Mouse (Mus musculus): Measurements from ENCODE around the gene Alox5. TPM values are rescaled to one million over a fixed set of nuclear protein-coding genes. Genes with fewer than 3 reads are reported as not detected.
A peak's percentile ranks its signal among the peaks of the same experiment; 100 is the strongest.
"Not testable (repeated sequence)": the region's sequence is repeated elsewhere in the genome, so short reads cannot be mapped to it uniquely, and the experiment has no call there.

Gene Alox5
- polyA plus RNA-seq (2015; fragmentation: Nextera tagmentation; extraction: Ambion mirVana) = 2.3 and 2.4 TPM in 2 replicates

- 3% methylated on average over 43 of the region's 43 CpGs for WGBS
- Histone ChIP-seq H3K36me3 (no peaks in the 10 kb centered on the region), H3K4me1 (replicated peaks) (peaks cover 9% of the 10 kb centered on the region), H3K4me3 (peak within 1 kb of the TSS; percentile 50), H3K9me3 (replicated peaks) (no peaks in the 10 kb centered on the region), H3K9ac (peak within 1 kb of the TSS; percentile 41), H3K27me3 (peaks cover 36% of the 10 kb centered on the region), H3K4me2 (peak within 1 kb of the TSS; percentile 83), H3K27ac (no peak within 1 kb of the TSS)
- 0 out of 2 replicates have a peak, but pooled peaks have one; percentile 53 for ATAC-seq (replicated peaks; ENCODE audit: insufficient number of reproducible peaks, insufficient read depth, low FRiP score, low read depth)
Observed at GRCm38 (mm10) chr6:116460544-116461283, at the start of gene Alox5. Gene Alox5, minus strand, starts transcription at chr6:116461178.

- H3K9ac ChIP-seq; H3K4me1 ChIP-seq (replicated peaks); H3K4me2 ChIP-seq; H3K4me3 ChIP-seq; H3K9me3 ChIP-seq (replicated peaks); H3K36me3 ChIP-seq; H3K27ac ChIP-seq; ATAC-seq (replicated peaks; ENCODE audit: insufficient number of reproducible peaks, insufficient read depth, low FRiP score, low read depth); H3K27me3 ChIP-seq: not testable (repeated sequence)
- WGBS = 90% methylated on average over 20 of the region's 20 CpGs
Observed at GRCm38 (mm10) chr6:116506302-116507003, 45.5 kb upstream of the Alox5 start, which contains the start of gene Olfr212. Gene Olfr212, plus strand, starts transcription at chr6:116506516.

GRCm38 (mm10) chr6:116495960-116496359 lies 35.0 kb upstream of the Alox5 start:
- WGBS = 72% methylated on average over 1 of the region's 1 CpGs
- no peaks in the 10 kb centered on the region for H3K27me3 ChIP-seq
- no peak overlapping the region for H3K4me2 ChIP-seq
- H3K9me3 ChIP-seq (replicated peaks) = no peaks in the 10 kb centered on the region
- H3K4me3 ChIP-seq = no peak overlapping the region
- H3K9ac ChIP-seq = no peak overlapping the region
- ATAC-seq (replicated peaks; ENCODE audit: insufficient number of reproducible peaks, insufficient read depth, low FRiP score, low read depth) = no peak
- H3K36me3 ChIP-seq = no peaks in the 10 kb centered on the region
- H3K4me1 ChIP-seq (replicated peaks) = no peaks in the 10 kb centered on the region
- H3K27ac ChIP-seq = no peak overlapping the region

- Histone ChIP-seq H3K9ac (no peak overlapping the region), H3K4me3 (no peak overlapping the region), H3K4me1 (replicated peaks) (no peaks in the 10 kb centered on the region), H3K27ac (no peak overlapping the region), H3K27me3 (no peaks in the 10 kb centered on the region), H3K9me3 (replicated peaks) (no peaks in the 10 kb centered on the region), H3K4me2 (no peak overlapping the region), H3K36me3 (no peaks in the 10 kb centered on the region)
- WGBS = 73% methylated on average over 5 of the region's 5 CpGs
- ATAC-seq (replicated peaks; ENCODE audit: insufficient number of reproducible peaks, insufficient read depth, low FRiP score, low read depth) = no peak
Observed at GRCm38 (mm10) chr6:116493742-116494141, 32.8 kb upstream of the Alox5 start.

GRCm38 (mm10) chr6:116488791-116489190 lies 27.8 kb upstream of the Alox5 start, which contains the start of gene Olfr211:
Gene Olfr211, plus strand, starts transcription at chr6:116489091.
- no peak within 1 kb of the TSS for H3K27ac ChIP-seq
- ATAC-seq (replicated peaks; ENCODE audit: insufficient number of reproducible peaks, insufficient read depth, low FRiP score, low read depth) = no peak
- no peak within 1 kb of the TSS for H3K4me2 ChIP-seq
- no peak within 1 kb of the TSS for H3K4me3 ChIP-seq
- H3K9me3 ChIP-seq (replicated peaks) = no peaks in the 10 kb centered on the region
- H3K36me3 ChIP-seq = no peaks in the 10 kb centered on the region
- no peaks in the 10 kb centered on the region for H3K4me1 ChIP-seq (replicated peaks)
- H3K27me3 ChIP-seq = no peaks in the 10 kb centered on the region
- WGBS = 70% methylated on average over 4 of the region's 4 CpGs
- H3K9ac ChIP-seq = no peak within 1 kb of the TSS

- Histone ChIP-seq H3K27me3 (no peaks in the 10 kb centered on the region), H3K4me2 (no peak overlapping the region), H3K27ac (no peak overlapping the region), H3K4me1 (replicated peaks) (no peaks in the 10 kb centered on the region), H3K9ac (no peak overlapping the region), H3K36me3 (no peaks in the 10 kb centered on the region), H3K4me3 (no peak overlapping the region), H3K9me3 (replicated peaks) (no peaks in the 10 kb centered on the region)
- no peak for ATAC-seq (replicated peaks; ENCODE audit: insufficient number of reproducible peaks, insufficient read depth, low FRiP score, low read depth)
- WGBS = 60% methylated on average over 1 of the region's 1 CpGs
Observed at GRCm38 (mm10) chr6:116486833-116487232, 25.9 kb upstream of the Alox5 start.

- no peak overlapping the region for H3K9ac ChIP-seq
- 67% methylated on average over 1 of the region's 1 CpGs for WGBS
- H3K4me2 ChIP-seq = no peak overlapping the region
- no peaks in the 10 kb centered on the region for H3K4me1 ChIP-seq (replicated peaks)
- H3K36me3 ChIP-seq = no peaks in the 10 kb centered on the region
- no peak overlapping the region for H3K27ac ChIP-seq
- no peak for ATAC-seq (replicated peaks; ENCODE audit: insufficient number of reproducible peaks, insufficient read depth, low FRiP score, low read depth)
- H3K27me3 ChIP-seq = no peaks in the 10 kb centered on the region
- H3K4me3 ChIP-seq = no peak overlapping the region
- no peaks in the 10 kb centered on the region for H3K9me3 ChIP-seq (replicated peaks)
Observed at GRCm38 (mm10) chr6:116485081-116485480, 24.1 kb upstream of the Alox5 start.

- Histone ChIP-seq H3K9ac (no peak overlapping the region), H3K4me2 (no peak overlapping the region), H3K36me3 (no peaks in the 10 kb centered on the region), H3K4me1 (replicated peaks) (no peaks in the 10 kb centered on the region), H3K4me3 (no peak overlapping the region), H3K9me3 (replicated peaks) (no peaks in the 10 kb centered on the region), H3K27me3 (0 out of 2 replicates have a peak, but pooled peaks cover 2% of the 10 kb centered on the region), H3K27ac (no peak overlapping the region)
- no peak for ATAC-seq (replicated peaks; ENCODE audit: insufficient number of reproducible peaks, insufficient read depth, low FRiP score, low read depth)
- WGBS = 34% methylated on average over 3 of the region's 3 CpGs
Observed at GRCm38 (mm10) chr6:116468081-116468480, 7.1 kb upstream of the Alox5 start.

- Histone ChIP-seq H3K27ac (no peak overlapping the region), H3K4me1 (replicated peaks) (peaks cover 9% of the 10 kb centered on the region), H3K9ac (no peak overlapping the region), H3K4me2 (no peak overlapping the region), H3K36me3 (no peaks in the 10 kb centered on the region), H3K9me3 (replicated peaks) (no peaks in the 10 kb centered on the region), H3K27me3 (peaks cover 36% of the 10 kb centered on the region), H3K4me3 (no peak overlapping the region)
- no peak for ATAC-seq (replicated peaks; ENCODE audit: insufficient number of reproducible peaks, insufficient read depth, low FRiP score, low read depth)
- 72% methylated on average over 2 of the region's 2 CpGs for WGBS
Observed at GRCm38 (mm10) chr6:116459232-116459631, 1.7 kb downstream of the Alox5 start.

- Histone ChIP-seq H3K9me3 (replicated peaks) (no peaks in the 10 kb centered on the region), H3K27me3 (peaks cover 36% of the 10 kb centered on the region), H3K4me2 (no peak overlapping the region), H3K36me3 (no peaks in the 10 kb centered on the region), H3K4me3 (no peak overlapping the region), H3K27ac (no peak overlapping the region), H3K9ac (no peak overlapping the region), H3K4me1 (replicated peaks) (peaks cover 9% of the 10 kb centered on the region)
- 52% methylated on average over 4 of the region's 4 CpGs for WGBS
- no peak for ATAC-seq (replicated peaks; ENCODE audit: insufficient number of reproducible peaks, insufficient read depth, low FRiP score, low read depth)
Observed at GRCm38 (mm10) chr6:116458728-116459127, 2.2 kb downstream of the Alox5 start.

GRCm38 (mm10) chr6:116456482-116456881 lies 4.5 kb downstream of the Alox5 start:
- ATAC-seq (replicated peaks; ENCODE audit: insufficient number of reproducible peaks, insufficient read depth, low FRiP score, low read depth) = no peak
- Histone ChIP-seq H3K4me3 (no peak overlapping the region), H3K4me1 (replicated peaks) (peaks cover 9% of the 10 kb centered on the region), H3K27me3 (peaks cover 23% of the 10 kb centered on the region), H3K9me3 (replicated peaks) (no peaks in the 10 kb centered on the region), H3K9ac (no peak overlapping the region), H3K4me2 (no peak overlapping the region), H3K27ac (no peak overlapping the region), H3K36me3 (no peaks in the 10 kb centered on the region)
- 40% methylated on average over 1 of the region's 1 CpGs for WGBS
